Mouse (Mus musculus) spleen, postnatal 36 days (tissue): ENCODE measurements around the gene Gbp3.

Source experiments
- DNase-seq, 2 experiments: peaks; one replicate each; pipeline ENCODE4 v3.0.0; 2022; ENCODE audit warnings: low spot score in 2 of 2, mixed read lengths in 1 of 2

The Gbp3 gene

DNA sequence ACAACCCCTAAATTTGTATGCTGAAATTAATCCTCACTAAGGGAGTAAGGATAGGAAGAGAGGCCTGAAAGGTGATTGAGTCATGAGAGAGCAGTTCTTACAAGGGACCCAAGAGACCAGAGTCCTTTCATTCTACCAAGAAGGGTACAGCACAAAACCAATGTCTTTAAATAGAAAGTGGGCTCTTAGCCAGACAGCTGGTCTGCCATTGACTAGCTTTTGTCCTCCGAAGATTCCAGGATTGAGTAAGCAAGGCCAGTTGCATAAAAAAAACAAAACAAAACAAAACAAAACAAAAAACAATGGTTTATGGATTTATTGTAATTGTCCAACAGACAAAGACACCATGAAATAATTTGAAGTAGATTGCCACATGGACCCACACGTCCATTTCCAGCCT, 29.1 kb downstream of the Gbp3 start:
- DNase-seq, result no peak

DNA sequence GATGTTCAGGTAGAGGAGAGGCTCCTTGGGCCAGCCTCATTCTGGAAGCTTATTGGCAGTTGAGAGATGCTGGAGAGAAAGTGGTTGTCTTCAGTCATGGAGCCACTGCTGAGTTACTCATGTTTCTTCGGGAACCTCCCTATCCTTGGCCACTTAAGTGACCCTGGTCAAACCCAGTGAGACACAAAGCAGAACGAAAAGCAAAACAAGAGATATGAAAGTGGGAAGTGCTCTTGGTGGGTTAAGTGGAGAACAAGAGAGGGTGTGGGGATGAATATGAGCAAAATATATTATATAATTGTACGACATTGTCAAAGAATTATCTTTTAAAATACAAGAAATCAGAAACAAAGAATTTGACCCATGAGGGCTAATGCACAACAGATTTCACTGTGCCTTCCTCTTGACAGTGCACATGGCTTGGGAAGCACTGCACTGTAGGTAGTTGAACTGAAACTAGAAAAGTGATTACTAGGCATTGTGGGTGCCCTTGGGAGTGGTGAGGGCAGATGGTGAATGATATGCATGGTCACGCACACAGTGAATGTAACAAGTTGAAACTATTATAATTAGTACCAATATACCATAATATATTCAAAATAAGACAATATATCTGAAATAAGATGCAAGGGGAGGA, 30.7 kb downstream of the Gbp3 start:
- DNase-seq, result peak; percentile 49 to 53

DNA sequence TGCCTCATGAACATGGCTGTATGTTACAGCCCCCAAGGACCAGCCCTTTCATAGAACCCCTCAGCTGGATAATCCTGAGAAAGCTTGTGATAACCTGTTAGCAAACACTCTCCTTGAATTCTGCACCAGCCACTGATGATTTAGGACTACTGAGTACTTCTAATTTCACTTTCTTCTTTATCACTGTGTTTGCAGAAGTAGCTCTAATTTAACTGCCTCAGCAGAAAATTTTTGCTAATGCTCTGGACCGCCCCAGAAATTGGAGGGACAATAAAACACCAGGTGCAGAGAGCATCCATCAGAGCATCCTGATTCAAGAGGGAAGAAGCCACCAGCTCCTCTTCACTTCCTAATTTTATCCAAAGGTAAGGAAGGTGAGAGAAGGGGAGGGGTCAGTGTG, 34.7 kb downstream of the Gbp3 start, which contains the start of gene Gbp2b:
Gene Gbp2b, plus strand, starts transcription at position 301 of the 400 bp plus-strand sequence.
- no peak for DNase-seq

DNA sequence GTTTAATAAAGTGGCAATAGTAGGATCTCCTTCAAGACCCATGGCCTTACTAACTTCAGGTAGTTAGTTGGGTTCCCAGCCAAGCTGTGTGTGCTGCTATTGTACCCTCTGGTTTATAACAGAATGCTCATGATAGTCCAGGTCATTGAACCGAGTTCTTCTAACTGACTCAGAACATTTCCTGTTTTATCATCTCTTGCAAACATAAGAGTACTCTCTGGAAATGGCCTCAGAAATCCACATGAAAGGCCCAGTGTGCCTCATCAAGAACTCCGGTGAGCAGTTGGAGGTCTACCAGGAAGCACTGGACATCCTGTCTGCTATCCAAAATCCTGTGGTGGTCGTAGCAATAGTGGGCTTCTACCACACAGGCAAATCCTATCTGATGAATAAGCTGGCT, 38.1 kb downstream of the Gbp3 start:
- DNase-seq, result no peak

DNA sequence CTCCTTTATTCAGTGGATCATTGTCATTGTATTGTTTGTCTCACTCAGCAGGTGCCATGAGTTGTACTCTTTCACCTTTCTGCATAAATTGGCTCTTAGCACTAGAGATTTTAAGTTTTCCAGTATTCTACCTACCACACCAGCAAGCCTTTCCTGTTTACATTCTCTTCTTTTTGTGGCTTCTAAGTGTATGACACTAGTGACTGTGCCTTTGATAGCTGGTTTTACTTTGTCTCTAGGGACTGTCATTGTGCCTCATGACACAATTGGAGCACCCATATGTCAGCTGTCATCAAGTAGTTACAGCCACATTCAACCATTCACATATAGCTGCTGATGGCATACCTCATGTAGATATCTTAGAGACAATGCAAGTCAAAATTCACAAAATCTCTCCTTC, 41.8 kb downstream of the Gbp3 start:
- DNase-seq, result no peak

DNA sequence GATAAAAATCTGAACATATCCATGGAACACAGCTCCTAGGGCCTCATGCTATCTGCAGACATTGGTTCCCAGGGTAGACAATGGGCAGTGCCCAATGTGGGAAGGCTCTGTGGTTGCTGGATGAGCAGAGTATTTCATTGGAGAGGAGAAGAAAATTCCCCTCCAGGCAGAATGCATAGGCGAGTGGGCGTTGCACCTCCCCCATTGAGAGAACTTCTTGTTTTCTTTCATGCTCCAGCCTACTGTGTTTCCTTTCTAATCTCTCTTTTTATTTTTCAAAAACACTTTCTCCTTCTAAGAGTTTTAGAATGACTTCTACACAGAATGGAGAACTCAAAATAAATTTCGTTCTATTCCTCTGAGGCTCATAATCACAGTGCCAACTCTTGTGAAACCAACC, 58.8 kb downstream of the Gbp3 start:
- DNase-seq, result peak; percentile 67 to 78

DNA sequence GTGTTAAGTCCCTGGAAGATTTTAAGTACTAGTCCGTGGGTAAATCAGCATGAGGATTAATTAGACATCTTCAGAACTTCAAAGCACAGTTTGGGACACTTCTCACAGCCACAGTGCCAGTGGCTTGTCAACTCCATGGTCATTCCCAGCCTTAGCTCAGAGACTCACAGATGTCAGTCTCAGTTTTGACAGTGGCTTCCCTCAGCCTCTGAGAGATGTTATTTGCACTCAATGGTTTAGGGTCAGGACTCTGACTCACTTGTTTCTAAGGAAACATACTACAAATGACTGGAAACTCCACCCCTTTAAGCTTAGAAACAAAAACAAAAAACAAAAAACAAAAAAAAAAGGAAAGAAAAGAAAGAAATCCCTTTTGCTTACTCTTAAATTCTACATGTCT, 59.8 kb downstream of the Gbp3 start:
- DNase-seq, result peak in 1 of 2 experiments; percentile 15

DNA sequence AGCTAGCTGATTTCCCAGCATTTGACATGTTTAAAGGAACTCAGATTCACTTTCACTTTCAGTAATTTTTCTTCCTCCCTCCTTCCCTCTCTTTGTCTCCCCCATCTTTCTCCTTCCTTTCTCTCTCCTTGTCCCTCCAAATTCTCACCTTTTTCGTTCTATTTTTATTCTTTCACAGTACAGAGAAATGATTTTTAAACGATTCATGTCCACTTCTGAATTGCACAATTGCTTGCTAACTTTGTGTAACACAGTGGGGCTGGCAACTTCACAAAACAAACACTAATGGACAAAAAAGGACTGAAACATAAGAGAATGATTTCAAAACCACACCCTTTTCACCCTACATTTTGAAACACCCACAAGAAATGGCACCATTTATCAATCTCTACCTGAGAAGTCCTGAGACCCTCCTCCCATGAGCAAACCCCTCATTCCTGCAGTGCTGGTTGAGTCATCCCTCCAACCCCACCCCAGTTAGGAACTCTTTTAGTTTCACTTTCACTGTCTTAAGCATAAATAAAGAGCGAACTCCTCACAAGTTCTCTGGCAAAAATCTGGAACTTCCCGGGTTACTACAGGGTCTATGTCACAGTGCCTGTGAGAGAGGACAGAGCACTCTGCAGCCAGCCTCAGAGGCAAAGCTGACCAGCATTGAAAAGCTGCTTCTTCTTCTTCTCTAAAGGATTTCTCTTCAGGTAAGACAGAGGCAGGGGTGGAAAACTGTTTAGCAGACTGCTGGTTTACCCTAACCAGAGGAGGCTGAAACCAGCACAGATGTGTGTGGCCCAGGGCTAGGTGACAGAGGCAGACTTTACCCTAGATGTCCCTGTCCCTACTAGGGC, 60.5 kb downstream of the Gbp3 start, which contains the start of gene Gbp2:
Gene Gbp2, plus strand, starts transcription at position 492 of the 845 bp plus-strand sequence.
- DNase-seq, result peak; percentile 10 to 36

DNA sequence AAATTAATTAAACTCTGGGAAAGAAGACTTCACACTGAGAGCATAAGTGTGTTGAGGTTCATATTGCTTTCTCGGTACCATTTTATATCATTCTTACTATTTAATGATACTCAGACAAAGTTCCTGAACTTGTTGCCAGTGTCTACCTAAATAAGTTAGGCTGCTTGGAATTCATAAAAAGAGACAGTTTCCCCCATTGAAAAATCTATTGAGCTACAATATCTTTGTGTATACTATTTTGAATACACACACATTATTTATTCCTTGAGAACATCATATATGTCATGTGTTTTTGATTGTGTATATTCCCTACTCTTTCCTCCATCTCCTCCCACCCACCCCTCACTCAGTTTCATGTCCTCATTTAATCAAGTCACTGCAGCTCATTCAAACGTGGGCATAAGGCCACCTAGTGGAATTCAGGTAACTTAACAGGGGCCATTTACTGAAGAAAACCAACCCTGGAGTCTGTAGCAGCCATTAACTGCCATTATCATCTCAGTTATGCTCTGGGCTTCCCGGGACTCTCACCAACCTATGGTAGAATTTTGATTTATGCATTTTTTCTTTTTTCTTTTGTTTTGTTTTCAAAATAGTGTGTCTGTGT, 61.2 kb downstream of the Gbp3 start:
- DNase-seq, result peak; percentile 39 to 55
